Mouse (Mus musculus) spleen, adult 2 months (tissue): ENCODE measurements around the gene Ror2. TPM values are rescaled to one million over a fixed set of nuclear protein-coding genes. Genes with fewer than 3 reads are reported as not detected.

Experiments used
- DNase-seq, 2 experiments: peaks; one replicate each; pipeline versions ENCODE4 v3.0.0 to v3.0.0-alpha.2; 2012 to 2021; ENCODE audit warnings: low spot score in 2 of 2, low read depth in 1 of 2
- H3K27ac ChIP-seq: fragments of 200-500 bp; 2 replicates; pipeline ENCODE4 v1.5.1; 2012; ENCODE audit warnings: low read length, inconsistent platforms; ENCODE audit not compliant: insufficient read depth
- H3K27me3 ChIP-seq: fragments of 200-500 bp; 2 replicates; pipeline ENCODE4 v1.6.1; 2012; ENCODE audit warnings: mild to moderate bottlenecking, moderate library complexity, low read length, inconsistent platforms; ENCODE audit not compliant: control insufficient read depth, insufficient read depth
- H3K36me3 ChIP-seq: fragments of 200-500 bp; 2 replicates; pipeline ENCODE4 v1.6.1; 2012; ENCODE audit warnings: mild to moderate bottlenecking, low read length, inconsistent platforms; ENCODE audit not compliant: control insufficient read depth, insufficient read depth
- H3K4me1 ChIP-seq: fragments of 200-500 bp; 2 replicates; pipeline ENCODE4 v1.6.1; 2011; ENCODE audit warnings: inconsistent platforms; ENCODE audit not compliant: control insufficient read depth, insufficient read depth, insufficient read length
- H3K4me3 ChIP-seq: fragments of 200-500 bp; 2 replicates; pipeline ENCODE4 v1.5.1; 2011; ENCODE audit warnings: mild to moderate bottlenecking, inconsistent platforms; ENCODE audit not compliant: insufficient read depth, insufficient read length; ENCODE audit errors: extremely low read depth
- CTCF ChIP-seq: fragments of 200-500 bp; IDR thresholded peaks from 2 replicates; pipeline ENCODE4 v1.5.1; 2011; ENCODE audit warnings: mild to moderate bottlenecking, inconsistent platforms; ENCODE audit not compliant: insufficient read depth, insufficient read length, insufficient replicate concordance; ENCODE audit errors: extremely low read depth
- POLR2A ChIP-seq: fragments of 200-500 bp; IDR thresholded peaks from 2 replicates; pipeline ENCODE4 v1.6.1; 2011; ENCODE audit warnings: low read depth, low read length, inconsistent platforms
- WGBS: fragments of 180-500 bp; shearing (Covaris S2); methylation state at CpG from one replicate; pipeline ENCODE4 v1.1.7; 2018; 5-methylcytosine and 5-hydroxymethylcytosine counted together
- polyA plus RNA-seq: library from polyadenylated mRNA; depleted of rRNA; stranded (reverse); fragments of >200 nt; gene quantifications from 2 replicates; pipeline ENCODE4 v1.2.3, GENCODE M21; 2012

The Ror2 gene
- polyA plus RNA-seq, 1 experiment: 2.3 TPM

DNA sequence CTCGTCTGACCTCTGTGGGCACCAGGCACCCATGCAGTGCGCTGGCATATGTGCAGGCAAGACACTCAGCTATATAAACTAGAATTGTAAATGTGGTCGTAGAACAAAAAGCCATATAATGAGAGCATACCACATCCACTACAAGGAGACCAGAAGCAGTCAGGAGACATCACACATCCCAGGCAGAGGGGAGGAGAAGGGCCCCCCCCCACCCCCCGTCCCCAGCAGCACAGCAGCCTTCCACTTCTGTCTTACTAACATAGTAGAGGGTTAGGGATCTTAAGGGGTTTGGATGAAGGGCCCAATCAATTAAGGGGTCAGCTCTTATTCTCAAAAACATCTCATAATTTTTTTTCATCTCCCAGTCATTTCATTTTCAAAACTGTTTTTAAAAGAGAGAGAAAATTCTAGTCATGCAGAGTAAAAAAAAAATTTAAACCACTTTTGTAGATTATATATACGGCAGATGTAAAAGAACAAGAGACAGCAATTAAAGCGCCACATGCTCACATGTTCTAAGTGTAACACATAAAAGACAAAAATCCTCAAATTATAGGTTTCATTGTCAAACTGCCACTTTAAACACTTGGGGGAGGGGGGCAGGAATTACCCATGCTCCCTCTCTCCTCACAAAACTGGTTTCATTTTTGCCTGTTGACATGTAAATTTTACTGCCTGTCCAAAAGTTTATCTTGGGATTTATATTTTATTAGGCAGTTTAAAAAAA, 89.8 kb downstream of the Ror2 start:
- no peak for DNase-seq
- no peak for TF ChIP-seq CTCF
- TF ChIP-seq POLR2A: no peak
- Histone ChIP-seq H3K27me3 (no peaks in the 10 kb centered on the region), H3K27ac (no peak overlapping the region), H3K36me3 (no peaks in the 10 kb centered on the region), H3K4me1 (no peaks in the 10 kb centered on the region), H3K4me3 (no peak overlapping the region)
- 82% methylated on average over 6 of the region's 6 CpGs for WGBS

DNA sequence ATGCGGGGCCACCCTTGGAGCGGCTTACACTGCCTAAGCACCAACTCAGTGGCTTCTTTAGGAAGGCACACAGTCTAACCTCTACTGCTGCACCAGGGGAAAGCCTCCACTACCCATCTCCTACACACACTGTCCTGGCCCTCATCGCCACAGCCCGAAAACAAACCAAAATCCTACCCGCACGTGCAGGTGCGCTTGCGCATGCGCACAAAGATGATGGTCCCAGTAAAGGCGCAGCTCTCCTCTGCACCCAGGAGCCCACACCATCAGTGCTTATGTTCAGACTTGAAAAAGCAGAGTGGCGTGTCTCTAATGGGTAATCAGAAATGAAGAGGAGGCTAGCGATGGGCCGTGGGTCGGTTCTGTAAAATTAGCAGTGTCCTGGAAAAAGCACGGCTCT, 91.6 kb downstream of the Ror2 start:
- WGBS: 95% methylated on average over 15 of the region's 15 CpGs
- TF ChIP-seq CTCF (no peak), POLR2A (no peak)
- DNase-seq: no peak
- no peaks in the 10 kb centered on the region for H3K36me3 ChIP-seq
- no peaks in the 10 kb centered on the region for H3K4me1 ChIP-seq
- H3K27ac ChIP-seq: no peak overlapping the region
- H3K4me3 ChIP-seq: no peak overlapping the region
- no peaks in the 10 kb centered on the region for H3K27me3 ChIP-seq

DNA sequence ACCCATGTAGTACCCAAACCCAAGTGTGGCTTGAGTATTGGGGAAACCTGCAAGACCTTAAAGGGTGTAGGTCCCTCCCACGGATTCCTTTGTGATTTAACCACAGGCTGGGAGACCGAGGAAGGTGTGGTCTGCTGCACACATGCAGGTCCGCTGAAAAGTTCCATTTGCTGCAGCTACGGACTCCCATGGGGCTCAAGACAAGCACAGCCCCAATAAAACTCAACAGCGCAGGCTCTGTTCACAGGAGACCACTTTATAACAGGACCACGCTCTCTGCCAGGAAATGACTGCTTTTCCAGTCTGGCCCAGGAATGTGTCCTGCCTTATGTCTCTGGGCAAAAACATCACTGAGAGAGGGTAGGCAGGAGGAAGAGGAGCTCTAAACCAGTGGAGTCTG, 92.2 kb downstream of the Ror2 start:
- TF ChIP-seq POLR2A: no peak
- TF ChIP-seq CTCF: no peak
- H3K27me3 ChIP-seq: no peaks in the 10 kb centered on the region
- H3K36me3 ChIP-seq: no peaks in the 10 kb centered on the region
- 76% methylated on average over 6 of the region's 6 CpGs for WGBS
- DNase-seq: no peak
- no peak overlapping the region for H3K27ac ChIP-seq
- no peaks in the 10 kb centered on the region for H3K4me1 ChIP-seq
- H3K4me3 ChIP-seq: no peak overlapping the region

DNA sequence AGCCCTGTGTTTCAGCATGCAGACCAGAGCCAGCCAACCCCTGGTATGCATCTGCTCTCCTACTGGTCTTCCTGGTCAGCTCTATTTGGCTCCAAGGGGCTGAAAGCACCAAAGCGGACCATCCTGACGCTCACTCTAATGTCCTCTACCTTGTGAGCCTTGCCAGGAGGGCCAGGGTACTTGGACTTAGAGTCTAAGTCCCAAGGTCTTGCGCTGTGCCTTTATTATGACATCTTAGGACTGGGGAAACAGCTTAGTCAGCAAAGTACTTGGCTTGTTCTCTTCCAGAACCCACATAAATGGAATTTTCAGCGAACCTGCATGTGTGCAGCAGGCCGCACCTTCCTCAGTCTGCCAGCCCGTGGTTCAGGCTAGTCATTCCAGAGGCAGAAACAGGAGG, 93.6 kb downstream of the Ror2 start:
- Histone ChIP-seq H3K27me3 (no peaks in the 10 kb centered on the region), H3K36me3 (no peaks in the 10 kb centered on the region), H3K27ac (no peak overlapping the region), H3K4me1 (no peaks in the 10 kb centered on the region), H3K4me3 (no peak overlapping the region)
- WGBS: 85% methylated on average over 6 of the region's 6 CpGs
- no peak for TF ChIP-seq POLR2A
- DNase-seq: no peak

DNA sequence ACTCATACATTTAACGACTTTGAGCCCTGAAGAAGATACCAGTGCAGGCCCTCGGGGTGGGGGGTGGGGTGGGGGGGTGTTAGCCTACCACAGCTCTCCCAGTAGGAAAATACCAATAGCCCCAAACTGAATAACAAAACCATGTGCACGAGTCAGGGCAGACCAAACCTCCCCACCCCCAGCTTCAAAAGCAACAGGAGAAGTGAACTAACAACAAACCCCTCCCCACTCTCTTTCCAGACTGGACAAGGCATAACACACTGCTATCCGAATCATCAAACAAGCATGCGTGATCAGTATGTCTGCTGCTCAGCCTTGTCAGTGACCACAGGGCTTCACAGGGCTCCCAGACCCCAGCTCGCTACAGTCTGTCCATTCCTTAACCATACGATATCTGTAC, 94.3 kb downstream of the Ror2 start:
- Histone ChIP-seq H3K36me3 (no peaks in the 10 kb centered on the region), H3K27me3 (no peaks in the 10 kb centered on the region), H3K27ac (no peak overlapping the region), H3K4me3 (no peak overlapping the region), H3K4me1 (no peaks in the 10 kb centered on the region)
- no peak for TF ChIP-seq CTCF
- TF ChIP-seq POLR2A: no peak
- DNase-seq: no peak
- 85% methylated on average over 7 of the region's 7 CpGs for WGBS

DNA sequence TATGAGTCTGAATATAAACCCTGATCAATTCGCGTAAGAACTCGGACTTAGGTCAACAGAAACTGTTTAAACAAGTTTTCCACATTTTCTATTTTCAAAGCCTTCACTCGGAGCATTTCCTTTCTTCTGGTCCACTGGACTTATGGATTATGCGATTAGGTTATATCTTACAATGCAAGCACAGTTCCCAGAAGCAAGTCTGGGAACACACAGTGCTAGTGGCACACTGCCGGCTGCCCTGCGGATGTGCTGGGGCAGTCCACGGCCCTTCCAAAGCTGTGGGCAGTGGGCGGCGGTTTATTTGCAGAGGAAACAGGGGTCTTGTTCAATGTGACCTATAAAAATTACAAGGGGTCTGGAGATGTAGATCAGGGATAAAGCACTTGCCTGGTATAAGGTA, 97.0 kb downstream of the Ror2 start:
- Histone ChIP-seq H3K4me3 (no peak overlapping the region), H3K36me3 (no peaks in the 10 kb centered on the region), H3K27me3 (no peaks in the 10 kb centered on the region), H3K27ac (no peak overlapping the region), H3K4me1 (no peaks in the 10 kb centered on the region)
- 90% methylated on average over 10 of the region's 10 CpGs for WGBS
- TF ChIP-seq POLR2A (no peak), CTCF (no peak)
- no peak for DNase-seq

- DNase-seq: no peak
- no peak for TF ChIP-seq POLR2A
- no peak for TF ChIP-seq CTCF
- H3K4me3 ChIP-seq: no peak overlapping the region
- 94% methylated on average over 1 of the region's 1 CpGs for WGBS
- no peaks in the 10 kb centered on the region for H3K4me1 ChIP-seq
- H3K27me3 ChIP-seq: no peaks in the 10 kb centered on the region
- no peaks in the 10 kb centered on the region for H3K36me3 ChIP-seq
- H3K27ac ChIP-seq: no peak overlapping the region
Observed at GRCm38 (mm10) chr13:53184858-53185257, 101.1 kb downstream of the Ror2 start.
